Mouse (Mus musculus): ENCODE measurements around the gene Hk2.

DNA sequence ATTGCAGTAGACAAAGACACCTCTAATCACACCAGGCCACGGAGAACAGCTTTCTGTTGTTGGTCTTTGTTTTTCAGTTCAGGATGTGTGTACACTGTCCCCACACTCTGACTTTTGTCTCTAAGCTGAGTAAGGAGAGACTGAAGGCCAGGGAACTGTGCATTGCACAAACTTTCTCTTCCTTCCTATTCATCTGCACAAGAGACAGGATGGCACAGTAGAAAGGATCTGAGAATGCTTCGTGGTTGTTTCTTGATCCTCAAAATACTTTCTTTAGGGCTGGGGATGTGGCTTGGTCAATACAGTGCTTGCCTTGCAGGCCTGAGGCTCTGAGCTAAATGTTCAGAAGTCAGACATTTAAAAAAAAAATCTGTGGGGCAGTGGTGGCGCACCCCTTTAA, 30.7 kb upstream of the Hk2 start:
- no peak for TF ChIP-seq EP300 (IDR thresholded peaks at IDR 0.05)
- no peak for TF ChIP-seq CTCF (IDR thresholded peaks at IDR 0.05)

Measured in lung, postnatal 0 days (tissue).